Mouse (Mus musculus): ENCODE results near the gene Spats1.

- TF ChIP-seq POLR2A (IDR thresholded peaks at IDR 0.05; ENCODE audit: extremely low read depth, insufficient read depth, low read length) (no peak), CTCF (IDR thresholded peaks at IDR 0.05; ENCODE audit: extremely low read depth, insufficient read depth, low read length) (no peak)
Measured at GRCm38 (mm10) chr17:45397541-45397940, 77.7 kb downstream of the Spats1 start.

All from cortical plate, adult 2 months (tissue).